Mouse (Mus musculus) CD8-positive naive resting alpha-beta T cell, adult 2 months (primary cell): ENCODE data around the gene Nudt1.

ENCODE experiments used
- DNase-seq, 2 experiments: peaks; one replicate each; pipeline ENCODE4 v3.0.0; 2022; ENCODE audit warnings: low read depth in 2 of 2, low spot score in 2 of 2

Nudt1 gene

DNA sequence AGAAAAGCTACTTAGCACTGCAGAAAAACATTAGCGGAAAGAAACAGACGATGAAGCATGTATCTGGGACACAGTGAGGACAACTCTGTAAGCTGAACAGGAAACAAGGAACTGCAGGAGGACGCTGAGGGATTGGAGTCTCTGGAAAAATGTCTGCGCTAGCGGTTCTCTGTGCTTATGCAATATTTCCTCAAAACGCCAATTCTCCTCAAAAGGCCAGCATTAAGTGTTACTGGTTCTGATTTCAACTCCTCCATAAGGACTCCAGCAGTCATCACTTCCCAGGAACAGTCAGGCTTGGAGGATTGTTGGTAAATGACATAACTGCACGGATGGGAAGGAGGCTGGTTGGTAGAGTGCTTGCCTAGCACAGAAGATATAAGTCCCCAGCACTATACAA lies 59.7 kb downstream of the Nudt1 start:
- DNase-seq, result no peak

DNA sequence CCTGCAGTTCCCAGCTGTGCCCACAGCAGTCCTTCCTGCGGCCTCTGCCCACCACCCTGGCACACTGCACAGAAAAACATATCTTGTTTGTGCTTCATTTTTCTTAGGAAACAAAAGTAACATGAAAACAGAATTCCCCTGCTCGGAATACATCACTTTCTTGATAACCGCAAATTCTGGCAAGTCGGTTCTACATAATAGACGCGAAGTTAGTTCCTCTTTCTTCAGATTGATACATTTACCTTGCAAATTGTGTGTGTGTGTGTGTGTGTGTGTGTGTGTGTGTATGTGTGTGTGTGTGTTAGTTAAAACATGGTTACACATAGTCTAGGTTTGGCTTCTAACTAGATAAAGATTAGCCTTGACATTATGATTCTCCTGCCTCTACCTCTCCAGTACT lies 61.2 kb downstream of the Nudt1 start:
- no peak for DNase-seq

DNA sequence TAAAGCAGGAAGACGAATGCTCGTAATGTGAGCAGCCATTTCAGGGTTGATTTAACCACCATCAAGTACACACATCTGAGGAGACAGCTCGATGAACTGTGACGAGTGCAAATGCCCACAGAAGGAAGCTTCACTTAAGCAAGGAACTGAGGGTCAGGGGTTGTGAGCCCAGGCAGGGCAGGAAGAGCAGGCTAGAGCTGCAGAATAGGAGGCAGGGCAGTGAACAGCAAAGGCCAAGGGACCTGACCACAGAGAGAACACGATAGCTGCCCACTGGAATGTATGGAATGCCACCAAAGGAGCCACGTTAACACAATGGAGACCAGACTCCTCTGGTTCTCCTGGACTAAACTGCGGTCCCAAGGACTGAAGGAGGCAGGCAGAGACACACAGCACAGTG lies 62.1 kb downstream of the Nudt1 start:
- no peak for DNase-seq

DNA sequence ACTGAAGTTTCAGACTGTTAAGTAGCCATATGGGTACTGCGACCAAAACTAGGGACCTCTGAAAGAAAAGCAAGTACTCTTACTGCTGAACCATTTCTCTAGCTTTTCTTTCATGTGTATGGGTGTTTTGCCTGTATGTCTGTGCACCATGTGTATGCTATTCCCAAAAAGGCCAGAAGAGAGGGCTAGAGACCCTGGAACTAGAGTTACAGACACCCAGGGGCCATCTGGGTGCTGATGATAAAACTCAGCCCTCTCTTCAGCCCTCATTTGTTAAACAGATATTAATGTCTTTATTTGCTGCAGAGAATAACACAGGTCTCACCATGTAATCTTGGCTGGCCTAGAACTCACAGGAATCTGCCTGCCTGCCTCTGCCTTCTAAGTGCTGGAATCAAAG lies 63.0 kb downstream of the Nudt1 start:
- DNase-seq, result no peak

DNA sequence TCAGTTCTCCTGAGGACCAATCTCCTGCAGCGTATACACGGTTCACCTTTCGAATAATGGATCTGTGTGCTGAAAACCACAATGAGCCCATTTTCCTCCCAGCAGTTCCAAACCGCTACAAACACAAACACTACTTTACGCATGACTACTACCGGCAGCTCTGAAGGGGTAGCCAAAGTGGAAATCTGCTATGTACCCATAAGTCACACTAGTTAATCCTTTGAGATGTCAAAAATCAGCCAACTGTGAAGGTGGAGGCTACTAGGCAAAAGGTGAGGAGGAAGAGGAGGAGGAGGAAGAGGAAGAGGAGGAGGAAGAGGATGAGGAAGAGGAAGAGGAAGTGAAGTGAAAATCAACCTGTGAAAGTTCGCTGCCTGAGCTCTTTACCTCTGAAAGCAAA lies 65.8 kb downstream of the Nudt1 start:
- no peak for DNase-seq
